Mouse (Mus musculus) adrenal gland, adult 2 months (tissue): Measurements from ENCODE around the gene Stag1. TPM values are rescaled to one million over a fixed set of nuclear protein-coding genes. Genes with fewer than 3 reads are reported as not detected.
A peak's percentile ranks its signal among the peaks of the same experiment; 100 is the strongest.

Source experiments
- DNase-seq: peaks from one replicate; pipeline ENCODE4 v3.0.0; 2021
- long read RNA-seq: library from polyadenylated mRNA; stranded (forward); transcript quantifications from one replicate; pipeline ENCODE4 v2.0.0, GENCODE M21; 2021
- polyA plus RNA-seq: library from polyadenylated mRNA; depleted of rRNA; stranded (reverse); fragments of >200 nt; gene quantifications from 2 replicates; pipeline ENCODE4 v1.2.3, GENCODE M21; 2012; rRNA removed
- total RNA-seq, 2 experiments: library from RNA; stranded (reverse); gene quantifications; 2 replicates each; pipeline ENCODE4 v1.2.3; 2021

The Stag1 gene
- total RNA-seq (10 to 100 TPM; 29.1 to 37.7 TPM), polyA plus RNA-seq (1.7 and 2.7 TPM in 2 replicates)
- long read RNA-seq, full-length matches to known transcripts = 6 of 11 reads
- long read RNA-seq, partial matches to known transcripts = 2 of 11 reads
- long read RNA-seq, other reads (novel, unspliced or antisense) = 3 of 11 reads

- no peak for DNase-seq
Observed at GRCm38 (mm10) chr9:100597546-100597945, at the start of gene Stag1. TSS of gene Stag1 (plus strand) at chr9:100597798.

- DNase-seq = no peak
Observed at GRCm38 (mm10) chr9:100548313-100548712, 49.3 kb upstream of the Stag1 start.

- DNase-seq = no peak
Observed at GRCm38 (mm10) chr9:100555686-100556085, 41.9 kb upstream of the Stag1 start.

GRCm38 (mm10) chr9:100558023-100558573 lies 39.5 kb upstream of the Stag1 start:
- no peak for DNase-seq

- DNase-seq = no peak
Observed at GRCm38 (mm10) chr9:100558991-100559390, 38.6 kb upstream of the Stag1 start.

- DNase-seq = no peak
Observed at GRCm38 (mm10) chr9:100560251-100560890, 37.2 kb upstream of the Stag1 start.

GRCm38 (mm10) chr9:100569798-100570625 lies 27.6 kb upstream of the Stag1 start:
- peak; percentile 81 for DNase-seq

GRCm38 (mm10) chr9:100570626-100571233 lies 26.9 kb upstream of the Stag1 start, which contains the start of gene Slc35g2:
TSS of gene Slc35g2 (minus strand) at chr9:100571090.
- peak; percentile 67 for DNase-seq

- no peak for DNase-seq
Observed at GRCm38 (mm10) chr9:100571511-100571910, 26.1 kb upstream of the Stag1 start.

GRCm38 (mm10) chr9:100573300-100573699 lies 24.3 kb upstream of the Stag1 start:
- DNase-seq = no peak

GRCm38 (mm10) chr9:100573942-100574341 lies 23.7 kb upstream of the Stag1 start:
- DNase-seq = no peak

- no peak for DNase-seq
Observed at GRCm38 (mm10) chr9:100580196-100580740, 17.3 kb upstream of the Stag1 start.

- peak; percentile 16 for DNase-seq
Observed at GRCm38 (mm10) chr9:100581543-100582492, 15.8 kb upstream of the Stag1 start.

GRCm38 (mm10) chr9:100582883-100583575 lies 14.6 kb upstream of the Stag1 start:
- DNase-seq = peak; percentile 74

- DNase-seq = no peak
Observed at GRCm38 (mm10) chr9:100584031-100584430, 13.6 kb upstream of the Stag1 start.

- no peak for DNase-seq
Observed at GRCm38 (mm10) chr9:100590462-100590861, 7.1 kb upstream of the Stag1 start.

- no peak for DNase-seq
Observed at GRCm38 (mm10) chr9:100596317-100596716, 1.3 kb upstream of the Stag1 start.

- peak; percentile 54 for DNase-seq
Observed at GRCm38 (mm10) chr9:100599761-100600328, 2.2 kb downstream of the Stag1 start.

- no peak for DNase-seq
Observed at GRCm38 (mm10) chr9:100602130-100602529, 4.5 kb downstream of the Stag1 start.

- DNase-seq = no peak
Observed at GRCm38 (mm10) chr9:100603156-100603555, 5.6 kb downstream of the Stag1 start.
